Mouse (Mus musculus): ENCODE measurements at regions not wholly inside any gene's neighbourhood (a gene's known extent, or its start where the extent isn't known, plus 50 kb on each side); places are given as distances from the start of the nearest gene placed in this dataset.

DNA sequence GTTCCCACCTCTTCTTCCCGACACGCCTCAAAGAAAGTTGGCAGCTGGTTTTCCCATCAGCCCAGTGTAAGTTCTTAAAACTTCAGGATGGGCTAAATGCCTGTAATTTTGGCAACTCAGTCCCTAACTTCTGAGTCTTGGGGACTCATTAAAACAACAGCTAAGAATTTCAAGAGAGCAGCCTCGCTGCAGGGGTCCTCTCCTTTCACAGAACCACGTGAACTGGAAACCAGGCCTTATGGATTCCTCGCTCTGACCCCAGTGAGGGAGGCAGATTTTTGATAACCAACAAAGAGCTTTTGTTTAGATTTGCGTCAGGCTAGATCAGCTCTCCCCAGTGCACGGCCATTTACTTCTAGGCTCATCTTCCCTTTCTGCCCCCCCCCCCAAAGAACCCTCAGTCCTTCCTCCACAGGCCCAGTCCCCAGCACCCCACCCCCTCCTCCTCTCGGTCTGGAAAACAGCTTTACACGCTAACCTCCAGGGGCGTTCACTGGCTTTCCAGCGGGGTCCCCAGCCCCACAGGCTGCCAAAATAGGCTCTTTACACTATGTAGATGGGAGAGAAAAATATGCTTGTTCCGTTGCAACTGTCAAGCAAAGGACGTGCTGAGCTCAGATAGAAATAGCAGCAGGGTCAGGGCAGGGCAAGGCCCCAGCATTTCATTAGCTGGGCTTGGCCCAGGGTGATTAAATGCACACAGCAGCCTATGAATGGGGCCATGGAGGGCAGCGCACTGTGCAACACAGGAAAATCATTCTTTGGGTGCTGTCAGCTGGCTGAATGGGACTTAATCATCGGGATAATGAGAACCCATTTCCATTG, 233.5 kb downstream of the Zfp36l1 start:
- TF ChIP-seq TAL1 (IDR thresholded peaks at IDR 0.05; ENCODE audit: low read length) = no peak
- TF ChIP-seq ZKSCAN1 (IDR thresholded peaks at IDR 0.05; ENCODE audit: low read depth, low read length) = no peak
- TF ChIP-seq CTCF (IDR thresholded peaks at IDR 0.05 in 2 of 3, conservative IDR thresholded peaks at IDR 0.05 in 1 of 3; ENCODE audit: control insufficient read depth in 1 of 3, insufficient read depth in 1 of 3, low read depth in 2 of 3, low read length in 3 of 3, poor library complexity in 1 of 3, severe bottlenecking in 1 of 3) = no peak
- no peak for TF ChIP-seq NRF1 (IDR thresholded peaks at IDR 0.05; ENCODE audit: insufficient read depth, low read depth, low read length, poor library complexity, severe bottlenecking)
- TF ChIP-seq MAFK (IDR thresholded peaks at IDR 0.05; ENCODE audit: borderline replicate concordance, low read depth, low read length) = no peak
- no peak for TF ChIP-seq HCFC1 (IDR thresholded peaks at IDR 0.05; ENCODE audit: low read depth, low read length)
- TF ChIP-seq GABPA (IDR thresholded peaks at IDR 0.05; ENCODE audit: low read depth, low read length) = no peak
- TF ChIP-seq POLR2A (IDR thresholded peaks at IDR 0.05; ENCODE audit: control insufficient read depth in 1 of 2, insufficient read depth in 1 of 2, low read depth in 1 of 2, low read length in 2 of 2, poor library complexity in 1 of 2) = no peak
- no peak for TF ChIP-seq TCF12 (IDR thresholded peaks at IDR 0.05; ENCODE audit: low read depth, low read length)
- no peak for TF ChIP-seq RAD21 (IDR thresholded peaks at IDR 0.05; ENCODE audit: low read depth, low read length)
- TF ChIP-seq KAT2A (conservative IDR thresholded peaks at IDR 0.05; ENCODE audit: low read depth, low read length) = no peak
- no peak for TF ChIP-seq ZNF384 (IDR thresholded peaks at IDR 0.05; ENCODE audit: low read depth, low read length)
- no peak for TF ChIP-seq UBTF (IDR thresholded peaks at IDR 0.05; ENCODE audit: borderline replicate concordance, insufficient read depth, low read depth, low read length)
- TF ChIP-seq ZMIZ1 (IDR thresholded peaks at IDR 0.05; ENCODE audit: low read depth, low read length) = no peak
- TF ChIP-seq POLR2AphosphoS2 (IDR thresholded peaks at IDR 0.05; ENCODE audit: low read length) = no peak
- no peak for TF ChIP-seq ZC3H11A (IDR thresholded peaks at IDR 0.05; ENCODE audit: low read depth, low read length)
- no peak for TF ChIP-seq MYC (IDR thresholded peaks at IDR 0.05; ENCODE audit: low read depth, low read length)
- TF ChIP-seq MEF2A (IDR thresholded peaks at IDR 0.05; ENCODE audit: extremely low read depth, insufficient replicate concordance, low read depth, low read length, poor library complexity, severe bottlenecking) = no peak
- no peak for TF ChIP-seq USF1 (IDR thresholded peaks at IDR 0.05; ENCODE audit: low read depth, low read length)
- TF ChIP-seq JUND (IDR thresholded peaks at IDR 0.05; ENCODE audit: low read depth, low read length) = no peak
- Histone ChIP-seq H3K4me1 (ENCODE audit: control insufficient read depth in 1 of 2, insufficient read depth in 2 of 2, low read length in 2 of 2) (no peaks in the 10 kb centered on the region), H3K79me2 (ENCODE audit: control insufficient read depth, insufficient read depth, low read length, poor library complexity) (no peaks in the 10 kb centered on the region), H3K36me3 (ENCODE audit: control insufficient read depth in 1 of 2, insufficient read depth in 2 of 2, low read length in 2 of 2) (no peaks in the 10 kb centered on the region), H3K27ac (ENCODE audit: control insufficient read depth, low read depth, low read length) (no peak overlapping the region), H3K27me3 (ENCODE audit: control insufficient read depth in 1 of 2, insufficient read depth in 2 of 2, low read length in 2 of 2) (no peaks in the 10 kb centered on the region), H3K4me3 (ENCODE audit: control insufficient read depth in 1 of 2, insufficient read depth in 1 of 2, low read depth in 2 of 2, low read length in 2 of 2) (no peak overlapping the region), H3K9me3 (replicated peaks; ENCODE audit: insufficient read depth, low read length) (no peaks in the 10 kb centered on the region), H3K9ac (ENCODE audit: control insufficient read depth, low read depth, low read length, poor library complexity, severe bottlenecking) (no peak overlapping the region)
- no peak for DNase-seq (ENCODE audit: low read depth, low spot score)
